Mouse (Mus musculus): ENCODE measurements around the gene Slc6a19.
"Not testable (repeated sequence)": the region's sequence is repeated elsewhere in the genome, so short reads cannot be mapped to it uniquely, and the experiment has no call there.

Gene Slc6a19

GRCm38 (mm10) chr13:73711803-73712202, 7.1 kb upstream of the Slc6a19 start:
- DNase-seq = no peak

- no peak for DNase-seq
These were observed 6.6 kb upstream of the Slc6a19 start for GRCm38 (mm10) chr13:73711221-73711620.

GRCm38 (mm10) chr13:73709491-73709890, 4.8 kb upstream of the Slc6a19 start:
- DNase-seq = no peak

GRCm38 (mm10) chr13:73703486-73703885, 1.2 kb downstream of the Slc6a19 start:
- DNase-seq = not testable (repeated sequence)

GRCm38 (mm10) chr13:73702776-73703175, 1.9 kb downstream of the Slc6a19 start:
- DNase-seq = no peak

GRCm38 (mm10) chr13:73701161-73701883, 3.3 kb downstream of the Slc6a19 start:
- DNase-seq = peak; percentile 7 to 9

GRCm38 (mm10) chr13:73700554-73700953, 4.1 kb downstream of the Slc6a19 start:
- DNase-seq = no peak

GRCm38 (mm10) chr13:73699714-73700113, 5.0 kb downstream of the Slc6a19 start:
- DNase-seq = no peak

GRCm38 (mm10) chr13:73696529-73696928, 8.1 kb downstream of the Slc6a19 start:
- DNase-seq = no peak

GRCm38 (mm10) chr13:73694972-73695371, 9.7 kb downstream of the Slc6a19 start:
- DNase-seq = no peak

GRCm38 (mm10) chr13:73693333-73693732, 11.3 kb downstream of the Slc6a19 start:
- DNase-seq = no peak

- DNase-seq = peak; percentile 22 to 43
These were observed 12.3 kb downstream of the Slc6a19 start for GRCm38 (mm10) chr13:73692249-73692868.

- DNase-seq = no peak
These were observed 15.7 kb downstream of the Slc6a19 start for GRCm38 (mm10) chr13:73688934-73689333.

GRCm38 (mm10) chr13:73687601-73688000, 17.1 kb downstream of the Slc6a19 start:
- DNase-seq = no peak

- DNase-seq = no peak
These were observed 19.2 kb downstream of the Slc6a19 start for GRCm38 (mm10) chr13:73685502-73685901.

- DNase-seq = no peak
These were observed 20.3 kb downstream of the Slc6a19 start for GRCm38 (mm10) chr13:73684412-73684811.

- no peak for DNase-seq
These were observed 21.0 kb downstream of the Slc6a19 start for GRCm38 (mm10) chr13:73683682-73684081.

GRCm38 (mm10) chr13:73682226-73682625, 22.4 kb downstream of the Slc6a19 start:
- no peak for DNase-seq

- DNase-seq = no peak
These were observed 24.3 kb downstream of the Slc6a19 start for GRCm38 (mm10) chr13:73680394-73680793.

GRCm38 (mm10) chr13:73679311-73679710, 25.4 kb downstream of the Slc6a19 start:
- DNase-seq = no peak

- no peak for DNase-seq
These were observed 26.8 kb downstream of the Slc6a19 start, which contains the start of gene Slc6a18 for GRCm38 (mm10) chr13:73677853-73678252. Slc6a18 (minus strand) TSS chr13:73678023.

GRCm38 (mm10) chr13:73675161-73675560, 29.5 kb downstream of the Slc6a19 start:
- DNase-seq = no peak

- no peak for DNase-seq
These were observed 44.4 kb downstream of the Slc6a19 start for GRCm38 (mm10) chr13:73660163-73660695.

GRCm38 (mm10) chr13:73658953-73659352, 45.7 kb downstream of the Slc6a19 start:
- DNase-seq = no peak
